Mouse (Mus musculus): ENCODE data around the gene Fanca.

DNA sequence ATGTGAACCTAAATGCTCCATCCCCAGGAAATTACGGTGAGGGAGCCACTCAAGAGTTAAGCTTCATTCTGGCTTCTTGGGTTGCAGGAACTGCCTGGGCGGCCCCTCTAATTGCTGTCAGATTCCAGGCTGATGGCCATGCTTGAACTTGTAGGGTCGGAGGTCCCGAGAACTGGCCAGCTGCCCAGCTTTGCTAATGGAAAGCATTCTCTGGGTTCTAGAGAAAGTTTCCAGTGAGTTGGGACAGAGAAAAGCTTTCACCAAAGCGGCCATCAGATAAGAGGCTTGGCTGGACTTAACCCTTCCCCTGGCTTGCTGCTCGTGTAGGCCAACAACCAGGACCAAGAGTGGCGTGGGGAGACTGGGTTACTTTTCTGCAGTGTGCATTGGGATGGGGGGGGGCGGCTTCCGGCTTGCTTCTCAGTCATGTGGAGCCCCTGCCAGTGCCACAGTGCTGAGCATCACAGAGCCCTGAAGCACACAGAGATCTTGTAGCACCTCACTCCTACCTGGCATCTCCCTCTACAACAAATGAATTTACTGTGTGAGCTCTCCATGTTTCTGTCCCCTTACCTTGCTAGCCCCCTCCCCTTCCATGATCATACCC lies 30.0 kb upstream of the Fanca start:
- TF ChIP-seq POLR2A (IDR thresholded peaks at IDR 0.05; ENCODE audit: low read depth, low read length) (no peak), CTCF (IDR thresholded peaks at IDR 0.05; ENCODE audit: borderline replicate concordance, insufficient read depth, low read length) (no peak)
